Comparison of ENCODE assay signal across 24 mouse cellular contexts in the genomic region with DNA sequence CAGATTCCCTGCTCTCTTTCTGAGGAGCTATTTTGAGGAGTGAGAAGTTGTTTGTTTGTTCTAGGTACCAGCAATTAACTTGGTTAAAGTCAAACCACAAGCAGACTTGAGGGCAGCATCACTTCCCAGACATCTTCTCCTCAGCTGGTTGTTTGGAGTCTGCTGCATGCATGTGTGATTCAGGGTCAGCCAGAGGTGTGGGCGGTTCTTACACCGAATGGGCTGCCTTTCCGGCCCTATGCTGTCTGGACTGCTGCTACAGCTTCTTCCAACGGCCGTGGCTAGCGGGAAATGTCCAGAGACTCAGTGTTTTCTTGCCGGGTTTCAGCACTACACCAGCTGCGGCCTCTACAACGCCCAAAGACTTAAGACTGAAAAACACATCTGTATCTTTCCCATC.
"Had no signal": no experiment of that assay in that cellular context is flagged by ENCODE, and none has a peak within 500 bp of the region (broad histone marks: within the 10 kb centered on the region; RNA-seq: fewer than 3 reads in every experiment).

No protein-coding gene starts in this region.

- H3K9me3 ChIP-seq: heart, embryonic 10.5 days; hindbrain, embryonic 10.5 days; intestine, embryonic 15.5 days; liver, embryonic 13.5 days; liver, embryonic 15.5 days had no signal

- H3K27ac ChIP-seq: heart, embryonic 10.5 days; hindbrain, embryonic 10.5 days; hindbrain, embryonic 12.5 days; hindbrain, embryonic 14.5 days; intestine, embryonic 15.5 days; layer of hippocampus, adult 2 months; left cerebral cortex, adult 2 months; limb, embryonic 13.5 days; liver, embryonic 13.5 days; liver, embryonic 15.5 days had no signal

- H3K4me3 ChIP-seq: heart, embryonic 10.5 days; heart, embryonic 12.5 days; hindbrain, embryonic 10.5 days; hindbrain, embryonic 12.5 days; intestine, embryonic 15.5 days; layer of hippocampus, adult 2 months; left cerebral cortex, adult 2 months; limb, embryonic 13.5 days; liver, embryonic 13.5 days; liver, embryonic 15.5 days had no signal

- H3K4me2 ChIP-seq: heart, embryonic 12.5 days; hindbrain, embryonic 12.5 days; hindbrain, embryonic 14.5 days; intestine, embryonic 15.5 days; limb, embryonic 13.5 days; liver, embryonic 11.5 days; liver, embryonic 13.5 days; liver, embryonic 15.5 days had no signal

- H3K27me3 ChIP-seq: heart, embryonic 12.5 days; hindbrain, embryonic 12.5 days; intestine, embryonic 15.5 days; limb, embryonic 13.5 days; liver, embryonic 13.5 days; liver, embryonic 15.5 days had no signal

- H3K9ac ChIP-seq: heart, embryonic 12.5 days; hindbrain, embryonic 12.5 days; hindbrain, embryonic 14.5 days; intestine, embryonic 15.5 days; limb, embryonic 13.5 days; liver, embryonic 13.5 days; liver, embryonic 15.5 days had no signal

- ATAC-seq: hindbrain, embryonic 16.5 days; inflammation-experienced regulatory T-cells, adult 6 months; intestine, embryonic 15.5 days; intestine, postnatal 0 days had no signal

- DNase-seq: gastrocnemius, postnatal 10 days; gastrocnemius, postnatal 25 days; heart, adult 18-20 months; heart, postnatal 10 days; heart, postnatal 4 days; kidney, adult 8-10 months; kidney, postnatal 14 days; kidney, postnatal 4 days; liver; liver, embryonic 13.5 days had no signal
